Mouse (Mus musculus): ENCODE data around the gene Cep112. TPM values are rescaled to one million over a fixed set of nuclear protein-coding genes. Genes with fewer than 3 reads are reported as not detected.

Gene Cep112
- total RNA-seq, 2 experiments from 2014 or later = 11.5 to 11.8 TPM

DNA sequence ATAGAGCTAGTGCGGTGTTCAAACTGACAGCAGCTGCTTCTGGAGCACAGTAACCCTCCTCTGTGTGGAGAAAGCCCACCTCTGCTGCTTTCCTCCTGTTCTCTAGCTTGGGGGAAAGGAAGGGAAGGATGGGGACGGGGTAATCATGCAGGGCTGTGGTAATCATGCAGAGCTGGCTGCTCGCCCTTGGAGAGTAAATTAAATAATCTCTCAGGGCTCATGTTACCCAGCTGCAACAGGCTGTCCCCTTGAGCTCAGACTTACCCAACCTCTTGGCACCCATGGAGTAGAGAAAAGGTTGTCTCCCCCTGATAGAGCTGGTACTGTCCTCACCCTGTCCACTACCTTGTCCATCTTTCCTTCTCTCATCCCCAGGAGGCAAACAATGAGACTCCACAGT lies 345.1 kb downstream of the Cep112 start:
- intact Hi-C loops (cut with DNase I) = no loop called here

DNA sequence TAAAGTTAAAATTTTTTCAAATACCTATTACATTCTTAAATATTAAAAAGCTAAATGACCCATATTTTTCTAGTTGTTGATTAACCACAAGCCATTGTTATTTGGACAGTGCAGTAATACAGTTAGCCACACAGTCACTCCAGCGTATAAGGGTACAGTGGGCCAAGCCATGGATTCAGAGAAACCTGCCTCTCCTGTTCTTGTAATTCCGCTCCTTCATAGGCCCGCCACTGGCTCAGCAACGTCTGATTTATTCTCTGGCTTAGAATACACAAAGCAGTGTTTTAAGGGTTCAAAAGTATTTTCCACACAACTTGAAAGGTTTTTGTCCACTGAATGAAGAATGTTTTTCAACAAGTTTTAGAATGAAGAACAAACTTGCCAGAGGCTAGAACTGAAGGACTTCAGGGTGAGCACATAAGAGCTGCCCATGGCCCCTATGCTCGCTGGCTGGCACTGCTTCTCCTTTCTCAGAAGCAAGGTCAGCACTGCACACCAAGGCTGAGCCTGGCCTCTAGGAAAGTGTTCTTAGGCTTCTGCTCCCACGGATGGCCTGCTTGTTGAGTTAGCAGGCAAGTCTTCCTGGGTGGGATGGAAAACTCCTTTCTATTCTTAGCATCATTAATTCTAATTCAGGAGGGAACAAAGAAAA lies 349.2 kb downstream of the Cep112 start:
- DNase-seq (ENCODE audit: low spot score) = no peak
- intact Hi-C loops (cut with DNase I) = no loop called here

More for the DNA sequence above, 345.1 kb downstream of the Cep112 start:
- no peak for DNase-seq (ENCODE audit: low spot score)

DNA sequence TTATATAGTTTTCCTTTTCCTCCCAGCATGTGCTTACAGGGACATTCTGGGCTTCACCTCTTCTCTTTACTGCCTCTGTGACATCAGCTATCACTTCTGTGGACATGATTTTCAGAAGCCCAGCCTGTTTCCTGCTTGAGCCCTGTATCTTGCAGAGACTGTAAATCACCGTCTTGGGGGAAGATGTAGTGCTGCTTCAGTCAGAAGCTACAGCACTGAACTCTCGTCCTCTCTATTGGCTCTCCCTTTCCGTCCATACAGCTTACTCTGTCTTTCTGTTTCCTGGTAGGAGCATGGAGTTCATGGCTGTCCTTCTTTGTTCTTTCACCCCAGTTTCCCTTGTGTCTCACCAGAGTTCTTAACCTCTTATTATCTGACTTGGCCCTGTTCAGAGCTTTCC lies 352.2 kb downstream of the Cep112 start:
- no peak for DNase-seq (ENCODE audit: low spot score)
- intact Hi-C loops (cut with DNase I) = no loop called here

DNA sequence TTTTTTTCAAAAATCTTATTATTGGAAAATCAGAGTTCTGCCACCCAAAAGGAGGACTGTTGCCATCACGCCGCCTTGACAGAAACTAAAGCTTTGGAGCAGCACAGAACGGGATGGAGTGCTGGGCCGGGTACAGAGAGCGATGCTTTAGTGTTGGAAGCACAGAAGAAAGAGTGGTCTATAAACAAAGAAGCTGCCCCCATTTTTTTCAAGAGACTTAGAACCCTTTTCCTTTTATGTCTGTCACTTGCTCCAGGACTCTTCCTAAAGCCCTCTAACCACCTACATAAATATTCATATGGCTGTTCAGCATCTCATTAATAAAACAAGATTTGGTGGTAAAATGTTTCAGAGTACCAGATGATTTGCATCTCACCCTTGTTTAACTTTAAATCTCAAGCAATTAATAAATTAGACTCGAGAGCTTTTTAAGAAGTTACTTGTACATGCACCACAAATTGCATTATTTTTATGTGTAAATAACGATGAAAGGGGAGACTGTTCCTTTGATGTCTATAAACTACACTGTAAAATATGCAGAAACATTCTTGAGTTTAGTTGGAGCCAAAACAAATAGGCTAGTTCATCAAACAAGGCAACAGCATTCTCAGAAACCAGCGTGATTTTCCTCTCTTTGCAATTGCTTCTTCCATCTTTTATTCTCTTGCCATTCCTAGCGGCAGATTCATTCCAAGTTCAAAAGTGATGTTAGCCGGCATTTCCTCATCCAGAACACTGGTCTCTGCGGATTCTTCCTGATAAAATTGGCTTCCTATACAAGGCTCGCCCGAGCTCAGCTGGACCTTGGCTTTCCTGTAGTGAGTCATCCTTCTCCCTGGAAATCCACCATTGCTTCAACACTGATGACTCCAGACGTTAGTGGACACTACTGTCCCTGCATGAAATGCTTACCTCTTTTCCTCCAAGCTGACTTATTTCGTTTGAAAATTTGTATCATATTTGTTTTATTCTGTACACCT lies 355.6 kb downstream of the Cep112 start:
- DNase-seq (ENCODE audit: low spot score) = peak; percentile 3
- intact Hi-C loops (cut with DNase I) = no loop called here

DNA sequence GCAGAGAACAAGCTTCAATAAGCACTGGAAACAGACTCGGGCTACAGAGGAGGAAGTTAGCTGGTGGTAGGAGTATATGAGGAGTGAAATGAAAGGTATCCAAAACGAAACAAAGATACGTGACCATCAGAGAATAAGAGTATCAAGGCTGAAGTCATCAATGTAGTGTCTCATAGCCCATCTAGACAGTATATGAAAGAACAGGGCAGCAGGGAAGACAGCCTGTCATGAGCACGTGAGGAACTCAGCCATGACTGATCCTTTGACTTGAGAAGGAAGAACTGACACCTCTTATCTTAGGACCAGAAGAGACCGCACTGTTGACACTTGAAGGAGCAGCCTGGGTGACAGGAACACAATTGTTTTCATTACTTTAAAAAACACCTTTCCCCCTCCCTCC lies 373.4 kb downstream of the Cep112 start:
- DNase-seq (ENCODE audit: low spot score) = no peak
- intact Hi-C loops (cut with DNase I) = no loop called here

DNA sequence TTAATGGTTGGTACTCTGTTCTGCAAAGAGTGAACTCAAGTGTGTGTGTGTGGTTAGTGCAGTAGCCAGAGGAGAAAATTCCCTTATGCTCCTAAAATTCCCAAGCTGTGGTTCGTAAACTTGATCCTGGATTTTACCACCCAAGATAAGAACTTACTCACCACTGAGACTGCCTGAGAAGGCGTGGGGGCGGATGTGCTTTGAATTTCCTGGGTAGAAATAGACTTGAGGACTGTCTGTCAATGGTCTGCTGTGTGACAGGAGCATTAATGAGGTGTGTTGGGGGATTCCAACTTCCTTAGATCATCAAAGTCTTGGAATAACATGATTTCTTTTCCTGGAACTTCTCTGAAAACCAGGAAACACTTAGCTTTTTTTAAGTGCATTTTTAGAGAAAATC lies 374.7 kb downstream of the Cep112 start:
- intact Hi-C loops (cut with DNase I) = no loop called here
- DNase-seq (ENCODE audit: low spot score) = no peak

DNA sequence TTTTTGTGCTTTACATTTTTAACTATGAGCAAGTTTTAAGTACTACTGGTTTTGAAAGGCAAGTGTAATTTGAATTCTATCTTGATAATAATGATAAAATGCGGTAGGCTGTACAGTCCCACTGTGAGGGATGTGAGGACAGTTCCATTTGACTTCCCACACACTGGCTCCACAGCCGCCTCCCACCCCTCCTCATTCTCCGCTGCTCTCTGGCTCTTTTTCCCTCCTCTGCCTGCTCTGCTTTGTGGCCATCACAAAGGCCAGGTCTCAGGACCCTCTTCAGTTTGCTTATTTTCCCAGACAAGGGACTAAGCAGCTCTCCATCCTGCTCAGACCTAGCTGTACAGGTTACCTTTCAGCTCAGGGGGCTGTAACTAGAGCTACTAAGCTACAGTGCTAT lies 379.0 kb downstream of the Cep112 start:
- intact Hi-C loops (cut with DNase I) = no loop called here
- DNase-seq (ENCODE audit: low spot score) = no peak

DNA sequence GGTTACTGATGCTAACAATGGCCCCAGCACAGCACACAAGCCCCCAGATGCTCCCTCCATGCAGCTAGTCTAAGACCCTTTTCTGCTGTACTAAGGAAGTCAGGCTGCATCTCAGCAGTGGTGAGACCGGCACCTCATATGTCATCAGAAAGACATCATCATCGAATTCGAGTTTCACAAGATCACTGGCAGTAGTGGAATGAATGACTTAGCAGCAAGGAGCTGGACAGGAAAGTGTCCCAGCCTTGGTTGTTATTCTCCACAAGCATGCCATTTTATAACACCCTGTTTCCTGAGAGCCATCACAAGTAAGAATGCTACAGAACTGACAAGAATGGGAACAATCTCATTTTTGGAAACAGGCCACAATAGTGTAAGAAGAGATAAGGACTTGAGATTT lies 381.0 kb downstream of the Cep112 start:
- DNase-seq (ENCODE audit: low spot score) = no peak
- intact Hi-C loops (cut with DNase I) = no loop called here

DNA sequence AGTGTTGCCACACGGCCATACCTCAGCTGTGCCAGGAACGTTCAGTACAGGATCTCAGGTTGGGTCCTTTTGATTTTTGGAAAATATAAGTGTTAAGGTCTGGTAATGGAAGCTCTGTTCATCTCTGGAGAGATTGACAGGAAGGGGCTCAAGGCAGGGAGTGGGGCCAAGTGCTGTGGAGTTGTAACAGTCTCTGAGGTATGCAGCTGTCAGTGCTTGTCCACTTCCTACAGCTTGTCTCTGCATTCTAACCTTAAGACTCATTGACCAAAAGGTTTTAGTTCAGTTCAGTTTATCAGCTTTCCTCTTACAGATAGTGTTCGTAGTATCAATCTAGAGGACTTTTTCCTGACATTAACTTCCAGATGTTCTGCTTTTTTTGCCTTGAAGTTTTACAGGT lies 384.6 kb downstream of the Cep112 start:
- intact Hi-C loops (cut with DNase I) = no loop called here
- no peak for DNase-seq (ENCODE audit: low spot score)

DNA sequence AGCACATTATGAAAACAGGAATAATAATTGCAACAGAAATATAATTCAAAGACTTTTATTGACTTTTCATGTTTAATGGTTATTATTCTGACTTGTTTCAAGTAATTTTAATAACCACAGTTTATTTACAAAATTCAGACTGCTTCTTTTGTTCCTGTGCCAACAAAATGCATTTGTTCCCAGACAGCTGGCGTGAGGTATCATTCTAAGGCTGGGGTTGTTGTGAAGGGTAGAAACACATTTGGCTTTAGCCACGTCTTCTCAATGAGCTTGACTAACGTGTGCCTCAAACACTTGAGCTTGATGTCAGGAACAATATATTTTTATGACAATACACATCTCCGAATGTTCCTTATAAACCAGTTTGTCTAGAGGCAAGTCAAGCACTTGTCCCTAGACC lies 396.8 kb downstream of the Cep112 start:
- DNase-seq (ENCODE audit: low spot score) = no peak
- intact Hi-C loops (cut with DNase I) = no loop called here

DNA sequence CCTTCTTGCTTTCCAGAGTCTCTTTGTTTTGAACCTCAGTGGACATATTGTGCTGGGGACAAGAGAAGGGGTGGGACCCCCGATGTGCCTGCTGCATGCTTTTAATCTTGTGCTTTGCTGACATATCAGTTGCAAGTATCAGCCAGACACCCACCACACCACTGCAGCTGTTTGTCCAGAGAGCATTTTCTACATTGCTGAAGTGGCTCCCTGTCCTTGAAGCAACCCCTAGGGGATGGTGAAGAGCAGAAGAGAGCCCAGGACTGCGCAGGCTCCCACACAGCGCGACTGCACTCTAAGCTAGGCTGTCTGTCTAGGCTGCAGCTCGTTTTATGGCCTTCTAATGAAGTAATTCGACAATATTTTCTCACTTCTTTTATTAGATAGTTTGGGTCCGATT lies 397.3 kb downstream of the Cep112 start:
- intact Hi-C loops (cut with DNase I) = no loop called here

DNA sequence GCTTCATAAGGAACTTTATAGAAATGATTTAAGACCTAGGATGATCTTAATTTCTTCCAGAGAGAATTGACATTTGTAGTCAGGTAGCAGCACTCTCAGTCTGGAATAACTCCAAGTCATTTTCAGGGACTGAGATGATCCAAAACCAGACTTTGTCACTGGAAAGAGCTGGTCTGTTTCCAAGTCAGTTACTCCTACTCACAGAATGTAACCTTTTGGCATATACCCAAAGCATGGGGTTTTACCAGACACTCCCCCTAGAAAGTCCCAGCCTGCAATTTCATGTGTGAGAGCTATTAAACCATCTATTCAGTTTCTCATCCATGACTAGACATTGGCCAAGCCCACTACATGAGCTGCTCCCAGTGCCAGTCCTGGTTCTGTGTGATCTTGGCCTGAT lies 402.3 kb downstream of the Cep112 start:
- intact Hi-C loops (cut with DNase I) = no loop called here
- no peak for DNase-seq (ENCODE audit: low spot score)

More for the DNA sequence above, 397.3 kb downstream of the Cep112 start:
- no peak for DNase-seq (ENCODE audit: low spot score)

DNA sequence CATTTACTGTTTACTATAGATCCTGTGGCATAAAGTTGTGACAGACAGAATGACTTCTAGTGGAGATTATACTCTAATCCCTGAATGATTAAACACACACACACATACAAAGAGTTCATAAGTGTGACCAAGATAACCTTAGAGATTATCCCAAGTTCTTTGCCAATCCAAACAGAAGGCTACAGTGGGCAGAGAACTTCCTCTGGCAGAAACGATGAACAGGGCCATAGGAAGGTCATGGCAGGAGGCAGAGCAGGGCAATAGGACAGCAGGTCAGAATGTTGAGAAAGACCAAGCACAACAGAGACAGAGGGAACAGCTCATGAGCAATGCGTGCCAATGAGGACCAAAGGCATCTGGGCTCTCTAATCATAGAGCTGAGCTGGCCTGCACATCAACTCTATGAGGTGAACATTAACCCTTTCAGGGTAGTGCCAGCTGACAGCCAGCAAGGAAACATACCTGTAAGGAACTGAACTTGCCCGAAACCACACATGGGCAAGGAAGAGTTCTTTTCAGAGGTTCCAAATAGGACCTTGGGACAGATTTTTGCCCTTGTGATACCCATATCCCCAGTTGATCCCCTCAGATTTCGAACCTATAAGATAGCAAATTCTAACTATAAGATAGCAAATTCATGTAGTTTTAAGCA lies 403.5 kb downstream of the Cep112 start:
- intact Hi-C loops (cut with DNase I) = no loop called here
- no peak for DNase-seq (ENCODE audit: low spot score)

DNA sequence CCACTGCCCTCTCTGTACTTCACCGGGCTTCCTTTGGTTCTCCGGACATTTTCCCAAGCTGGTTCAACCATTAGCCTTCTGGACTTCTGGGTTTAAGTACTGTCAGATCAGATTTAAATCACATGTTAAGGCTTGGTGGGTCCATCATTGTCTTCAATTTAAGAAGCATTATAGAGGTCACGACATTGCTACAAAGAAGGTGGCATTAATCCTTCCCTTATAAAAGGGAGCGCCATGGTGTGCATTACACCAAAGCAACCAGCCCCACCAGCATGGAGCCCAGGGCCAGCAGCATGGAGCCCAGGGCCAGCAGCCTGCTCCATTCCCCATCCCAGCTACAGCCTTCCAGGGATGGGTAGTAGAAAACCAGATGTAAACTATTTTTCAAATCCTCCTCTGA lies 411.7 kb downstream of the Cep112 start:
- intact Hi-C loops (cut with DNase I) = no loop called here
- DNase-seq (ENCODE audit: low spot score) = no peak

DNA sequence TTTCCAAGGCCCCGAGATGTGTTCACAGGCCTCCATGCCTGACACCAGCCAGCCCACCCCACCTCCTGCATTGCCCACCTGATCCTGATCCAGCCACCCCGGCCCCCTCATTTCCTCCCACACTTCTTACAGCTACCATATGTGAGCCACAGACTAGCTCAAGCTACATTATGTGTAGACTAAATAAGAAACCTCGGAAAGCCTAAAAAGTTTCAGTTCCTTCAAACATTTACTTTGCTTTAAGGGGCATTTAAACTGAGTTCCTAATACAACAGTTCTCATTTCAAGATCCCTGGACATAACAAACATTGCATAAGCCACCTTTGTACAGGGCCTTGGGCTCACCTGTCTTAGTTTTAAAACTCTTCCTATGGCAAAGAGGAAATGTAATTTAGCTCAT lies 415.2 kb downstream of the Cep112 start:
- DNase-seq (ENCODE audit: low spot score) = no peak

DNA sequence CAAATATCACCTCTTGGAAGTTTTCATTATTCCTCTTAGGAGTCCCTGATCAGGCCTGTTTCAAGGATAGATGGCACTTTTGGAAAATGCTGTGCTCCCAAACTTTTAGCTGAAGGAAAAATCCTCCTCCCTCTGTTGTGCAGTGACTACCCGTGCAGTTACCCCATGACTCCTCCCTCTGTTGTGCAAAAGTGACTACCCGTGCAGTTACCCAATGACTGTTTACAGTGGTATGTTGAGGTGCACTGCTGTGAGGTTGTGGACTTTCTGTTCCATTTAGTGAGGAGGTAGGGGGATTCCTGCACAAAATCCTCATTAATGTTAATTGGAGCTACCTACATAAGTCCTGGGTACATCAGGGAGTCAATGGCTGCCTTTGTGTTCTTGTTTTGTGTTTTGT lies 417.8 kb downstream of the Cep112 start:
- DNase-seq (ENCODE audit: low spot score) = no peak
- intact Hi-C loops (cut with DNase I) = no loop called here

More for the DNA sequence above, 415.2 kb downstream of the Cep112 start:
- intact Hi-C loops (cut with DNase I) = no loop called here

DNA sequence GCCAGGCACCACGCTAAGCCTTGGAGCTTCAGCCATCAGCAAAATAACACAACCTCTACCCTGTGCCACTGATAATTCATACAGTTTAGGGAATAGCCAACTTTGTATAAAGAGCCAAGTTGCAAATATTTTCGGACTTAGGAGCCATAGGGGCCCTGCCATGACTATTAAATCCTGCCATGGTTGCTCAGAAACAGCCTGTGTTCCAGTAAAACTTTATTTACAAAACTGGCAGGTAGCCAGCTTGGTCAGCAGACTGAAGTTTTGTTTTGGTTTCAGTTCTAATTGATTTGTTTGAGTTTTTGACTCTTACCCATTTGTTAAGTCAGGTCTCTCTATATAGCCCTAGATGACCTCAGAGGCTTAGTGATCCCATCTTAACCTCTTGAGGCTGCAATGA lies 421.0 kb downstream of the Cep112 start:
- intact Hi-C loops (cut with DNase I) = no loop called here
- DNase-seq (ENCODE audit: low spot score) = no peak

DNA sequence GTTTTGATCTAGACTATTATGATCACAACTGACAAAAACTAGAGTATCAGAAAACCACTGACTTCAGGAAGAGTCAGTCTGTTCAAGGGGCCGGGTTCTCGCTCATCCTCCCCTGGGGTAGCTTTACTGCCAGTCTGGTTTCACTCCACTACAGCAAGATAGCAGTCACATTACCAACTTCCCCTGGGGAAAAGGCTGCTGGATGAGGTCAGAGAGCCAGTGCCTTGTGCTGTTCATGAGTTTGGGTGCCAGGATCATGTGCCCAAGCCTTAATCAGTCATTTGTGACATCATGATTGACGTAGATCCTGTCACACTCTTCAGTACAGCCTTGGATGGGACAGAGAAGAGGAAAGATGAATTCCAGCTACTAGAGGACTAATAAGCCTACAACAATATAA lies 421.5 kb downstream of the Cep112 start:
- no peak for DNase-seq (ENCODE audit: low spot score)
- intact Hi-C loops (cut with DNase I) = no loop called here

DNA sequence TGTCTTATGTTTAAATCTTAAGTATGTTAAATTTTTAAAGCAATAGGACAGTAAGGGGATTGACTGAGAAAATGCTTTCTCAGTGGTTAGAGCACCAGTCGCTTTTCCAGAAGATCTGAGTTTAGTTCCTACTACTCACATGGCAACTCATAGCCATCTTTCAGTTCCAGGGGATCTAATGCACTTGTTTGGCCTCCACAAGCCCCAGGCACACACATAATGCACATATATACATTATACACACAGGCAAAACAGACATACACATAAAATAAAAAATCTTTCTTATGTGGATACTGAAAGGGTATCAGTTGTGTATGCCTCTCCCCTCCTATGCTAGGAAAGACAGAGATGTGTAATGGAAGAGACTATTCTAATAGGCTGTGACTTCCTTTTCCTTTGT lies 426.8 kb downstream of the Cep112 start:
- intact Hi-C loops (cut with DNase I) = no loop called here
- no peak for DNase-seq (ENCODE audit: low spot score)

DNA sequence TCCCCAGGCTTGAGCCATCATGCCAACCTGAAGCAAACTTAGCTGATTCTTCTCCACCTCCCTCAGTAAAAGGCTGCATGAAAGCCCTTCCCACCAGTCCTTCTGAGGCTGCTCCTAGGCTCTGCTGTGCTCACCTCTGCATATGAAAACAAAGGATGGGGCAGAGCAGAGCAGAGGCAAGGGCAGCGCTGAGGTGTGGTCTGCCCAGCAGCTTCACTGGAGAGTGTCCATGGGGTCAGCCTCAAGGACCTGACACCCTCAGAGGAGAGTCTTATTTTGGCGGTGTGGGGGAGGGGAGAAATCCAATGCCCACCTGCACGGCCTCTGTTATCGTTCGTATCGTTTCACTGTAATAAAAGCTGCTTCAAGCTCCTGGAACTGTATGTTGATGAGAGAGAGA lies 432.3 kb downstream of the Cep112 start:
- intact Hi-C loops (cut with DNase I) = no loop called here
- DNase-seq (ENCODE audit: low spot score) = no peak
